31 mouse cellular contexts compared by ENCODE assay signal in the genomic region with DNA sequence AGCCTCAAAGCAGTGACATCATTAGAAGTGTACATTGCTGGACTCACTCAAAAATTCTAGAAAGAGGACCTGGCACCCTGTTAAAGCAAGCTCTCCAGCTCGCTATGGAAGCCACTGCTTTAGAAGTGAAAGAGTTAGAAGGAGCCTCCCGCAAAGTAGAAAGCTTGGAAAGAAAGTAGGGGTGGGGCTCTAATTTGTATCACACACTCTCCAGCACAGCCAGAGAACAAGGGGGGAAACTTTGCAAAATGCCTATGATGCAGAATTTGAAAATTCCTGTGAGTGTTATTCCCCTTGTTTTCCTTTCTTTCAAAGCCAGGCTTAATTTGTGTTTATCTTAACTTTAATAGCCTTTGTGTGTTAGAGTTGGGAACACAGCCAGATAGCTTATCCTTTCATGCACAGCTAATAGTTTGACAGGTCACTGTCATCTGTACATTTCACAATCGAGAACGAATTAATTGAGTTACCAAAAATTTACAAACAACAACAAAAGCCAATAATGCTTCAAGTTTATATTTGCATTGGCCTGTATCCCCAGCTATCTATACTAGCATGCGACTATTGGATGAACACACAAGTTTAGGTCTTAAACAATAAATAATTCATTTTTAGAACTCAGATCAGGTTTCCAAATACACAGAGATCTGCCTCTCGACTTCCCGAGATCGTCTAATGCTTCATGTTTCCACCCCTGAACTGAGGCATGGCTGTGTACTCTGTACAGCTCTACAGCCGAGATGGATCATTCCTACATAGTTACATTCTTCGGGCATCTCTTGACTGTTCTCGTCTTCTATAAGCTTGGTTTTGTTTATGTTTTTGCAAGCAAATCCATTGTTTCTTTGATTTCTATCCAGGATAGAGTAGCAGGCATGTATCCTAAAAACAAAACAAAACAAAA. TPM values are rescaled to one million over a fixed set of nuclear protein-coding genes. Genes with fewer than 3 reads are reported as not detected.
DNase-seq lines count a peak whose midpoint lies in the region; ATAC-seq and TF ChIP-seq lines count a peak whose summit lies in the region.
"Had no signal": no experiment of that assay in that cellular context is flagged by ENCODE, and none has a peak within 500 bp of the region (broad histone marks: within the 10 kb centered on the region; RNA-seq: fewer than 3 reads in every experiment).

No protein-coding gene starts in this region.

- no peak overlapping the region for H3K4me2 ChIP-seq in intestine, embryonic 14.5 days (ENCODE audit: low read length)
- H3K4me2 ChIP-seq in intestine, postnatal 0 days (replicated peaks; ENCODE audit: low read depth) = no peak overlapping the region
- no peak overlapping the region for H3K4me2 ChIP-seq in lung, embryonic 14.5 days
- H3K4me2 ChIP-seq in lung, postnatal 0 days (replicated peaks; ENCODE audit: low read depth, low read length) = no peak overlapping the region
- H3K4me2 ChIP-seq: embryonic facial prominence, embryonic 15.5 days; heart, embryonic 11.5 days; hindbrain, embryonic 12.5 days; hindbrain, embryonic 15.5 days had no signal

- TF ChIP-seq EP300 in lung, postnatal 0 days (IDR thresholded peaks at IDR 0.05) = 0 out of 2 replicates have a peak, but pooled peaks have one; percentile 11

- H3K9ac ChIP-seq in intestine, embryonic 14.5 days (ENCODE audit: low read length) = no peak overlapping the region
- H3K9ac ChIP-seq in intestine, postnatal 0 days (ENCODE audit: low read depth, low read length) = no peak overlapping the region
- no peak overlapping the region for H3K9ac ChIP-seq in lung, embryonic 14.5 days
- no peak overlapping the region for H3K9ac ChIP-seq in lung, postnatal 0 days (replicated peaks; ENCODE audit: low read depth)
- H3K9ac ChIP-seq: embryonic facial prominence, embryonic 15.5 days; forebrain, postnatal 0 days; hindbrain, embryonic 12.5 days; hindbrain, embryonic 15.5 days had no signal

- no peaks in the 10 kb centered on the region for H3K9me3 ChIP-seq in intestine, embryonic 14.5 days (ENCODE audit: control insufficient read depth, low read length)
- no peaks in the 10 kb centered on the region for H3K9me3 ChIP-seq in intestine, postnatal 0 days (ENCODE audit: control insufficient read depth)
- H3K9me3 ChIP-seq in lung, embryonic 14.5 days (ENCODE audit: low read depth, low read length) = no peaks in the 10 kb centered on the region
- no peaks in the 10 kb centered on the region for H3K9me3 ChIP-seq in lung, postnatal 0 days (ENCODE audit: low read length)
- H3K9me3 ChIP-seq: embryonic facial prominence, embryonic 15.5 days; hindbrain, embryonic 12.5 days; hindbrain, embryonic 15.5 days had no signal

- H3K4me3 ChIP-seq in intestine, embryonic 14.5 days (ENCODE audit: low read depth, low read length) = no peak overlapping the region
- H3K4me3 ChIP-seq in intestine, postnatal 0 days (ENCODE audit: low read depth, low read length) = no peak overlapping the region
- no peak overlapping the region for H3K4me3 ChIP-seq in lung, embryonic 14.5 days (ENCODE audit: low read depth, low read length)
- no peak overlapping the region for H3K4me3 ChIP-seq in lung, postnatal 0 days (ENCODE audit: low read depth, low read length)
- H3K4me3 ChIP-seq: embryonic facial prominence, embryonic 15.5 days; gastrocnemius, adult 2 months; hindbrain, embryonic 12.5 days; hindbrain, embryonic 15.5 days had no signal

- no peaks in the 10 kb centered on the region for H3K27me3 ChIP-seq in intestine, embryonic 14.5 days (replicated peaks; ENCODE audit: control insufficient read depth, insufficient read depth, low read length)
- no peaks in the 10 kb centered on the region for H3K27me3 ChIP-seq in intestine, postnatal 0 days (replicated peaks; ENCODE audit: control insufficient read depth, insufficient read depth, low read length)
- H3K27me3 ChIP-seq in lung, embryonic 14.5 days (ENCODE audit: insufficient read depth, low read length) = no peaks in the 10 kb centered on the region
- no peaks in the 10 kb centered on the region for H3K27me3 ChIP-seq in lung, postnatal 0 days (replicated peaks; ENCODE audit: insufficient read depth, low read length)
- H3K27me3 ChIP-seq: CH12.LX; embryonic facial prominence, embryonic 15.5 days; hindbrain, embryonic 12.5 days; hindbrain, embryonic 15.5 days had no signal

- WGBS in intestine, embryonic 14.5 days = 73% methylated on average over 11 of the region's 11 CpGs
- WGBS in intestine, postnatal 0 days = 70% methylated on average over 11 of the region's 11 CpGs
- WGBS in lung, embryonic 14.5 days = 32% methylated on average over 11 of the region's 11 CpGs
- 36% methylated on average over 11 of the region's 11 CpGs for WGBS in lung, postnatal 0 days

- no peaks in the 10 kb centered on the region for H3K4me1 ChIP-seq in intestine, embryonic 14.5 days (replicated peaks; ENCODE audit: control insufficient read depth, insufficient read depth, low read length)
- no peaks in the 10 kb centered on the region for H3K4me1 ChIP-seq in intestine, postnatal 0 days (replicated peaks; ENCODE audit: control insufficient read depth, insufficient read depth, low read length)
- no peaks in the 10 kb centered on the region for H3K4me1 ChIP-seq in lung, embryonic 14.5 days (ENCODE audit: insufficient read depth)
- H3K4me1 ChIP-seq in lung, postnatal 0 days (ENCODE audit: insufficient read depth, low read depth, low read length) = no peaks in the 10 kb centered on the region
- H3K4me1 ChIP-seq: embryonic facial prominence, embryonic 15.5 days; hindbrain, embryonic 12.5 days; hindbrain, embryonic 15.5 days had no signal

- ATAC-seq in intestine, embryonic 14.5 days (replicated peaks; ENCODE audit: low FRiP score, low TSS enrichment, low read depth) = no peak
- no peak for ATAC-seq in intestine, postnatal 0 days
- ATAC-seq in lung, embryonic 14.5 days (ENCODE audit: insufficient read depth) = peak; percentile 91
- peak; percentile 69 for ATAC-seq in lung, postnatal 0 days
- ATAC-seq: forebrain, embryonic 14.5 days; forebrain, postnatal 0 days had no signal

- H3K27ac ChIP-seq in intestine, embryonic 14.5 days (ENCODE audit: low read depth) = no peak overlapping the region
- H3K27ac ChIP-seq in intestine, postnatal 0 days (ENCODE audit: low read depth, low read length) = no peak overlapping the region
- peak overlapping the region; percentile 83 for H3K27ac ChIP-seq in lung, embryonic 14.5 days (ENCODE audit: low read depth)
- H3K27ac ChIP-seq in lung, postnatal 0 days (ENCODE audit: low read length) = 0 out of 2 replicates have a peak overlapping the region, but pooled peaks have one; percentile 29
- H3K27ac ChIP-seq: embryonic facial prominence, embryonic 15.5 days; gastrocnemius, adult 2 months; hindbrain, embryonic 12.5 days; hindbrain, embryonic 15.5 days had no signal

- no peak for TF ChIP-seq CTCF in intestine, postnatal 0 days (IDR thresholded peaks at IDR 0.05; ENCODE audit: low read depth)
- TF ChIP-seq CTCF in lung, embryonic 14.5 days (IDR thresholded peaks at IDR 0.05; ENCODE audit: low read depth) = no peak
- no peak for TF ChIP-seq CTCF in lung, postnatal 0 days (IDR thresholded peaks at IDR 0.05)

- no peaks in the 10 kb centered on the region for H3K36me3 ChIP-seq in intestine, embryonic 14.5 days (ENCODE audit: control insufficient read depth, insufficient read depth, low read length)
- H3K36me3 ChIP-seq in intestine, postnatal 0 days (ENCODE audit: control insufficient read depth, insufficient read depth) = no peaks in the 10 kb centered on the region
- no peaks in the 10 kb centered on the region for H3K36me3 ChIP-seq in lung, embryonic 14.5 days (ENCODE audit: insufficient read depth)
- no peaks in the 10 kb centered on the region for H3K36me3 ChIP-seq in lung, postnatal 0 days (ENCODE audit: insufficient read depth, low read length)
- H3K36me3 ChIP-seq: embryonic facial prominence, embryonic 15.5 days; G1E; hindbrain, embryonic 12.5 days; hindbrain, embryonic 15.5 days had no signal

- peak; percentile 23 for DNase-seq in intestine, embryonic 14.5 days (ENCODE audit: low spot score)
- DNase-seq in lung, embryonic 14.5 days = peak; percentile 89
- no peak for DNase-seq in lung, postnatal 4 days
- DNase-seq in lung, postnatal 0 days (ENCODE audit: low spot score) = peak; percentile 45
- no peak for DNase-seq in lung, adult 18-20 months
- DNase-seq in adipocyte (ENCODE audit: low spot score) = no peak
- DNase-seq: adrenal gland, adult 8-10 months; adrenal gland, postnatal 25 days; B cell, adult 2 months; cerebellum, adult 11-12 months; cerebellum, adult 8-10 months; cerebellum, postnatal 10 days; cerebellum, postnatal 36 days; embryo, embryonic 11 days; forebrain, postnatal 0 days; gastrocnemius, adult 2 months; gastrocnemius, postnatal 14 days; heart, adult 11 months had no signal

RNA-seq across cellular contexts. Expression of a gene that starts 32.0 kb away (rescaled TPM):
- polyA plus RNA-seq in intestine, embryonic 14.5 days (2014; fragmentation: Nextera tagmentation; extraction: Ambion mirVana) = not detected in 2 replicates
- not detected in 2 replicates for polyA plus RNA-seq in intestine, postnatal 0 days (2015; fragmentation: Nextera tagmentation; extraction: Ambion mirVana)
- 0.07 and 0.12 TPM in 2 replicates for polyA plus RNA-seq in lung, embryonic 14.5 days (2014; fragmentation: Nextera tagmentation; extraction: Ambion mirVana)
- not detected in 2 replicates for polyA plus RNA-seq in lung, postnatal 0 days (2015; fragmentation: Nextera tagmentation; extraction: Ambion mirVana)
- polyA plus RNA-seq: brain, embryonic 14.5 days; embryonic facial prominence, embryonic 11.5 days; embryonic facial prominence, embryonic 15.5 days; forebrain, embryonic 11.5 days; forebrain, embryonic 14.5 days; G1E; heart, embryonic 11.5 days; heart, embryonic 14.5 days; heart, postnatal 0 days; hindbrain, embryonic 12.5 days; hindbrain, embryonic 15.5 days had no signal

Comparison
In these comparisons a context has a peak if more than half of its experiments do, and no peak if none do; other contexts are left out.
1. DNase-seq: peak in intestine, embryonic 14.5 days (single experiment), lung, embryonic 14.5 days (single experiment) and lung, postnatal 0 days (single experiment); none in lung, postnatal 4 days (0 of 2), lung, adult 18-20 months (0 of 2) and adipocyte (single experiment).
2. ATAC-seq: peak in lung, embryonic 14.5 days (single experiment) and lung, postnatal 0 days (single experiment); none in intestine, embryonic 14.5 days (single experiment) and intestine, postnatal 0 days (single experiment).
3. H3K27ac ChIP-seq: peak in lung, embryonic 14.5 days (single experiment) and lung, postnatal 0 days (single experiment); none in intestine, embryonic 14.5 days (single experiment) and intestine, postnatal 0 days (single experiment).